Mouse (Mus musculus): ENCODE data around the gene Zbtb7b.
"Not testable (repeated sequence)": the region's sequence is repeated elsewhere in the genome, so short reads cannot be mapped to it uniquely, and the experiment has no call there.

The Zbtb7b gene

DNA sequence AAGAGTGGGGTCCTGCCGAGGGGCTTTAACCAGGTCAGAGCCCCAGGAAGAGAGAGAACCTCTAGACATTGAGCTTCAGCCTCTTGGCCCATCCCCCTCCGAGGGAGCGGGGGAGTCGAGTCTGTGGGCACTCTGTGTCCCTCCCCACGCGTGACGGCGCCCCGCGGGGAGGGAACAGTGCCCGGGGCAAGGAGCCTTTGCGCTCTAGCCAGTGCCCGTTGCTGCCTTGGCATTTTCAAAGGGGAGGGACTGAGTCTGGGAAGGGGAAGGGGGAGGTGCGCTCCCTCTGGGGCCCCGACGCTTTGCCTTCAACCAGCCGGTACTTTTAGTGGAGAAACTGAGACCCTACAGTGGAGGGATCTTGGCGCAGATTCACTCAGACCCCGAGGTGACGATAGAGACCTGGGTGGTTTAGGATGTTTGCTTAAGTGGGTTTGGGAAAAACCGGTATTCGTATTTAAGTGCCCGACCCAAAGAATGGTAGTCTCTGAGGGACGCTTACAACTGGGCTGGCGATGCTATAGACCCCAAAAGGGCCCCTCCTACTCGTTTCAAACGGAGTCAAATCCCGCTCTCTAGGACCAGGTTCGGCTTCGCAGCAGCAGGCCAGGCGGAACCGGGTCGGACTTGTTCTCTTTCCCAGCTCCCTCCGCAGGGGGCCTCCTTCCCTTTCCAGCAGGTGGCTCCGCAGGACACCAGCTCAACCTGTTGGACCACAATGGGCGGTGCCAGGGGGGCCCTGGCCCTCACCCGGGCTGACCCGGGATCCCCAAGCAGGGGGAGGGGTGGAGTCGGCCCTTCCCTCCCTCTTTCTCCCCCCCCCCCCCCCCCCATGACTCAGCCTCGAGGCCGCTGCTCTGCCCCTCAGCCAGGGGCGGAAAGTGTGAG, at the start of gene Zbtb7b:
Gene Zbtb7b, minus strand, starts transcription at position 771 of the 888 bp plus-strand sequence.
- no peak for DNase-seq

DNA sequence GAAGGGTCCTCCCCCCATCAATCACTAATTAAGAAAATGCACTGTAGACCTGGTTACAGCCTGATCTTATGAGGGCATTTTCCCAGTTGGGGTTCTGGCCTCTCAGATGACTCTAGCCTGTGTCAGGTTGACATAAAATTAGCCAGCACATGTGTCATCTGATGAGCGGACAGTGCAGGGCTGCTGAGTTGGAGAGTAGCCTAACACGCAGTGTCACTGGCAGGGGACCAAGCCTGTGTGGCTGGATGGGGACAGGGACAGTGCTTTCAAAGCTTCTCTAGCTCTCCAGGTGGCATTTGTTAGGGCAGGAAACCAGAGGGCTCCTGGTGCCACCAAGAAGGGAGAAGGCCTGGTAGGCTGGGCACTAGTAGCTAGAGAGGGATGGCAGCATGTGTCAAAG, 46.1 kb upstream of the Zbtb7b start:
- DNase-seq: no peak

DNA sequence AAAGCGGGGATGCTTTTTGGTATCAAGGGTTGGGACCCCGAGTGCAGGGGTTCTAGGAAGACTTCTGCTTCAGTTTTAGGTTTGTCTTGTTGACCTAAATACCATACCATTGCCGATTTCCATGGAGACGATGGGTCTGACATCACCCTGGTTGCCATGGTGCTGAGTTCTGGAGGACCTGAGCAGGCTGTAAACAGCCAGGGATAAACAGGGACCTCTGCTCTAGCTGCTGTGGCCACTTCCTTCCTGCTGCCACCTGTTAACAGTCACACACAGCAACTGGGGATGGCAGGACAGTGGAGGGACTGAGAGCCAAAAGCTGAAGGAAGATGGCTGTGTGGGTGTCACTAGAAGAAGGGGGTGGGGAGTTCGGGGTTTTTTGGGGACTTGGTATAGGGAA, 42.7 kb upstream of the Zbtb7b start:
- peak; percentile 26 for DNase-seq

DNA sequence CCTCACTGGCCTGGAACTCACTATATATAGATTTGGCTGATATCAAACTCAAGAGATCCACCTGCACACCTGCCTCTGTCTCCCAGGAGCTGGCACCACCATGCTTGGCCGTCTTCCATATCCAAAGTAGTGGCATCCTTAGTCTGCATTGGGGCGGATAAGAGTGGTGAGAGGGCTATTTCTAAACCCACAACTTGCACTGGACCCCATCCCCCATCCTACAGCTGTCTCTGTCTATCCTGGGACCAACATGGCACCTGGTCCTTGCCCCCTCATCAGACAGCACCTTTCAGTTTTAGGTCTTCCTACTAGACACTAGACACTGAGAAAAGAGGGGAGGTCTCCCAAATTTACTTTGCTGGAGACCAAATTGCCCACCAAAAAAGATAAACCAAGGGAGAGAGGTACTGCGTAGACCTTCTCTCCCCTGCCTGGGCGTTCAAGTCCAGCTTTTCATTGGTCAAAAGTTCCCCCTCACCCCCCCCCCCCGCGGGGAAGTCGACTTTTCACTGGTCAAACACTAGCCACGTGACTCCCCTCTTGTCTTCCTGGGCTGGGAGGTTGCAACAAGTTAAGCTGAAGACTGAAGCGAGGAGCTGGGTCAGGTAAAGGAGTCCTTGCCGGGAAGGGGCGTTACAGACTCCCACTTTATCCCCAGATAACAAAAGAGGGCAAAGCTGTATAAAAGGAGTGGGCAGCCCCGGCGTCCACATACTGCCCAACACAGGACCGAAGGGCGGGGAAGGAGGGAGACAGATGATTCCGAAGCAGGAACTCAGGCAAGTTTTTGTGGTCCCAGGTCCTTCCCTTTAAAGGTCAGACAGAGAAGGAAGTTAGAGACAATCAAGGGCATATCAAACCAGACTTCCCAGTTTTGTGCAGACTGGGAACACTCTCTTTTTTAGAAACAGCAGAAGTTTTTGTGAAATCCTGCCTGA, 41.9 kb upstream of the Zbtb7b start, which contains the start of gene Pbxip1:
Gene Pbxip1, plus strand, starts transcription at position 531 of the 938 bp plus-strand sequence.
- DNase-seq: no peak

DNA sequence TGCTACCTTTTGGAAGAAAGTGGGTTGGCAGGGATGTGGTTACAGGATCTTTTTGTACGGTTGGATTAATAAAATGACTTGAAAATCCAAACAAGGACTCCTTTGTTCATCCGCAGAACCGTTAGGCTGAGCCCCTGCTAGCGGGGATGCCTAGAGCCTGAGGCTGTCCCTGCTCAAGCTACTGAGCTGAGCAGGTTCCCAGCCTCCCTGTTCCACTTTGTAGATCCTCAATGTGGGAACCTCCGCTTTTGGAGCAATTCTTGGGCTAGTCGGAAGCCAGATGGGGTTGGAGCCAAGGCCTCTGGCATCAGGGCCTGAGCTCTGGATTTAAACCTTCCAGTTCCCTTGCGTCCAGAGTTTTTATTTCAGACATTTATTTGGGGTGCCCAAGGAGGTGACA, 40.5 kb upstream of the Zbtb7b start:
- DNase-seq: no peak

DNA sequence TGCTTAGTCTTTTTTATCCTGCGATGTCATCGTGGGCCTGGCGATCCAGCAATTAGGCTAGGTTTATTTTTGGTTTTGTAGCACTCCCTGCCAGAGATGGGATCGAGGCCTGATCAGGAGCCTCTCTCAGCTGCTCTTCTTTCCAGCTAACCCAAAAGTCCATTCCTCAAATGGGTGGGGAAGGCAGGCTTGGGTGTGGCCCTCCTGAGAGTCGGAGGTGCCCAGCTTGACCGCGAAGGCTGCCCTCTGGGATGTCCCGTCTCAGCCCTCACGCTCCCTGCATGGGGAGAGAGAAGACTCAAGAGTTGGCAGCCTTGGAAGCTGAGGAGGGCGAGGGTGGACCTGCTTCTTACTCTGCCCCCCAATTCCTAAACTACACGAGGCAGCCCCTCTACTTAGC, 40.0 kb upstream of the Zbtb7b start:
- no peak for DNase-seq

DNA sequence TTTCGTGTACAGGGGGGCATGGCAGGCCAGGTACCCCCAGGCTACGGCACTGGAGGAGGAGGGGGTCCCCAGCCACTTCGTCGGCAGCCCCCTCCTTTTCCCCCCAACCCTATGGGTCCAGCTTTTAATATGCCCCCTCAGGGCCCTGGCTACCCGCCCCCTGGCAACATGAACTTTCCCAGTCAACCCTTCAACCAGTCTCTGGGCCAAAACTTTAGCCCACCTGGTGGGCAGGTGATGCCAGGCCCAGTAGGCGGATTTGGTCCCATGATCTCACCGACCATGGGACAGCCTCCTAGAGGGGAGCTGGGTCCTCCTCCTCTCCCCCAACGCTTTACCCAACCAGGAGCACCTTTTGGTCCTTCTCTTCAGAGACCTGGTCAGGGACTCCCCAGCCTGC, 38.0 kb upstream of the Zbtb7b start:
- no peak for DNase-seq

DNA sequence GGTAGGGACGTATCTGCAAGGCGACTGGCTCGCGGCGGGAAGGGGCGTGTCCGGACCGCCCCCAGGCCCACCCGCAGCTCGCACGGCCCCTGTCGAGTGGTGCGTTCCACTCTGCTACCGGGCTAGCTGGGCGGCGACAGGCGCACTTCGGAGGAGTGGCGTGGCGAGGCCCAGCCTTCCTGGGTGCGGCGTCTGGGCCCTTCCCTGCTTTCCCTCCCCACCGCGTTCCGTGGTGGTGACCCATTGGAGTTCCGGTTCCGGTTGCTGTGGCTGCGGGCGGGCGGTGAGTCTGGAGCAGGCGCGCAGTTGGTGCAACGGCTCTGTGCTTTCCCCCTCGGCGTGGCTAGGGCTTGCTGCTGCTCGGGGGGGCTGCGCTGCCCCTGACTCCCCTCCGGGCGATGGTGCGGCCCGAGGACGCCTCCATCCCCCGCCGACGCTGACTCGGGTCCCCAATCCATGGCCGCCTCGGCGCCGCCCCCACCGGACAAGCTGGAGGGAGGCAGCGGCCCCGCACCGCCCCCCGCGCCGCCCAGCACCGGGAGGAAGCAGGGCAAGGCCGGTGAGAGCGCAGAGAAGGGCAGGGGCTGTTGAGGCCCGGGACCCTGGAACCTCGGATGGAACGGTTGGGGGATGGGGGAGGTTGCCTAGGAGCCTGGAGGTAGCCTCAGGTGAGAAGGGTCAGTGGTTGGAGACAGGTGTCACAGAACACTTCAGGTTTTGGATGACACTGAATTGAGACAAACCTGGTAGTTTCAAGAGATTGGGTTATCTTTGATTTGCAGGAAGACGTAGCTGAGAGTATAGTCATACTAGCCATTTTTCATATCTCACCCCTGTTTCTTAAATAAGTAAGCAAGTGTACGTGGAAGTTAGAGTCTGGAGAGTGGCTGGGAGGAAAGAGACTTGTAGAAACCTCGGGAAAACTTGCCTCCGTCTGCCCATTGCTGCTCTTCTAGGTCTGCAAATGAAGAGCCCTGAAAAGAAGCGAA, 35.9 kb upstream of the Zbtb7b start, which contains the start of gene Pygo2:
Gene Pygo2, plus strand, starts transcription at position 44 of the 989 bp plus-strand sequence.
- peak; percentile 98 for DNase-seq

DNA sequence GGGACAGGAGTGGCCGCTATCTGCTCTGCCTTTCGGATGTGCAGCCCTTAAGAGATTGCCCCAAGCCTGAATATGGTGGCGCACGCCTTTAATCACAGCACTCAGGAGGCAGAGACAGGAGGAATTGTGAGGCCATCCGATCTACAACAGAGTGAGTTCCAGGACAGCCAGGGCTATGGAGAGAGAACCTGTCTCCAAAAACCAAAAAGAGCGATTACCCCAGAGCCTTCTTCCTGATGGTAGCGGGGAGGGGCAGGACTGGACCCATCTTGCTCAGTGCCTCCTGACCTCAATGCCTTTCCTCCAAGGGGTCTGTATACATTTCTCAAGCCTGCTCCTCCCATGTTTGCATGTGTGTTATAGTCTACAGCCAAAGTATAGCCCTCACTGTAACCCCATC, 34.4 kb upstream of the Zbtb7b start:
- DNase-seq: not testable (repeated sequence)

DNA sequence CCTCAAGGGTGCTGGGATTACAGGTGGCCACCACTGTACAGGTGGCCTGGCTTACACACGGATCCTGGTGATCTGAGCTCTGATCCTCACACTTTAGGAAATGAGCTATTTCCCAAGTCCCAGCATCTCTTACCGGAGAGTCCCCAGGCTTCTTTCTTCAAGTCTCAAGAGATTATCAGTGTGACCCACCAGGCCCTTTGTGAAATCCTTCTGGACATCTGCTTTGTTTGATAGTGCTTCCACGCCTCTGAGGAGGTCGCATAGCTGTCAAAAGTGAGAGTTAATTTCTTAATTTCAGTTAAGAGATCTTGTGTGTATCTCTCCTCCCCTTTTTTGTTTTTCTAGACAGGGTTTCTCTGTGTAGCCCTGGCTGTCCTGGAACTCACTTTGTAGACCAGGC, 31.3 kb upstream of the Zbtb7b start:
- no peak for DNase-seq

DNA sequence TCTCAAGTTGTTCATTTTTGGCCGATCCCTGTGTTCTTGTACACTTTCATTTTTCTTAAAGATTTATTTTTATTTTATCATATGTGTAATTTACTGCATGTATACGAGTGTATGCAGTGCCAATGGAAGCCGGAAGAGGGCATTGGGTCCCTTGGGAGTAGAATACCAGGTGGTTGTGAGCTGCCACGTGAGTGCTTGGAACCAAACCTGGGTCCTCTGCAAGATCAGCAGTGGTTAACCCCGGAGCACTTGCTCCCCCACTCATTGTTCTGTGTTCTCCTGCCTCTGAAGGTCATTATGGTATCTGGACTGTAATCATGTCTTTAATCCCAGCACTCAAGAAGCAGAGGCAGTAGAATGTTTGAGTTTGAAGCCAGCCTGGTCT, 30.6 kb upstream of the Zbtb7b start:
- no peak for DNase-seq

DNA sequence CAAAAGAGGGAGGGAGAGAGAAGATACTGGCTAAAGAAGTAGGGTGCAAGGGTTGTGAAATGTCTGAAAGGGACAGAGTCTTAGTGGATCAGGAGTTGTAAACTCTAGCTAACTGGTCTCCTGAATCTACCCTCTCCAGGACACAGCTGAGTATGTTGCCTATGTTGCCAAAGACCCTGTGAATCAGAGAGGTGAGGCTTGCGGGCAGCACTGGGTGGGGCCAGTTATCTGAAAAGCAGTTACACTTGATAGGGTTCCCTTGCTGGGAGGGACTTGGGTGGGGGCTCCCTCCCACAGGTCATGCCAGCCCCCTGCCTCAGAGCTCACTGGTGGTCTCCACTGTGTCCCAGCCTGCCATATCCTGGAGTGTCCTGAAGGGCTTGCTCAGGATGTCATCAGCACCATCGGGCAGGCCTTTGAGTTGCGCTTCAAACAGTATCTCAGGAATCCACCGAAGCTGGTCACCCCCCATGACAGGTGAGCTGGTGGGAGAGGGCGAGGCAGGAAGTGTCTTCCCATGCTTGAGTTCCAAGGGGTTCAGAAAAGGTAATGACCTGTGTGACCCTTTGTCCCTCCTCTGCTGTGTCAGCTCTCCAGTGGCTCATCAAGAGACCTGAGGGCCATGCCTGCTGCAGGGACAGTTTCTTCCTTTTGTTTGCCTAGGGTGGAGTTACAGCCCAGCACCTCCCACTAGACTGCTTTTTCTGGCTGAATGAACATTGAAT, 30.0 kb upstream of the Zbtb7b start:
- no peak for DNase-seq

DNA sequence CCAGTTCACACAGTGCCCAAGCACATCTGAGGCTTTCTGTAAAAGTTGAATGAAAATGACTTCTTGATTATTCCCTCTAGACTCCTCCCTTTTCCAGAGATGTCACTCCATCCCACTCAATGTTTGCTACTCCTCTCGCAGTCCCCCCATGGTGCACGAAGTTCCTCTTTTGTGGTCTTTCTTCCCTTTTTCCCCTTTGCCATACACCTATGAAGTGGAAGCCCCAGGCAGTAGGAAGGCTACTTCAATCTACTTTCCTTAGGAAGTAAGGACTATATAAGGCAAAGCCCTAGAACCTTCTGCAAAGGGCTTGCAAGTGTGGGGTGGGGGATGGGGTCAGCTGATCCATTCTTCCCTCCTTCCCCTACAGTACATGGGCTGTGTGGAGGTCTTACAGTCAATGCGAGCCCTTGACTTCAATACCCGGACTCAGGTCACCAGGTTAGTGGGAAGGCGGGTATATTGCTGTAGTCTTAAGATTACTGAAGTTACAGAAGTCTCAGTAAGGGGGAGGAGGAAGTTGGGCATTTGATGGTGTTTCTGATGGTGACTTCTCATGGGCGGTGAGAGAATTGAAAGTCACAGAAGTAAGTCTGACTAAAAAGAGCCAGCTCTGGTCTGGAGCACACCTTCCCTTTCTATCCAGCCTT, 28.1 kb upstream of the Zbtb7b start:
- DNase-seq: no peak

DNA sequence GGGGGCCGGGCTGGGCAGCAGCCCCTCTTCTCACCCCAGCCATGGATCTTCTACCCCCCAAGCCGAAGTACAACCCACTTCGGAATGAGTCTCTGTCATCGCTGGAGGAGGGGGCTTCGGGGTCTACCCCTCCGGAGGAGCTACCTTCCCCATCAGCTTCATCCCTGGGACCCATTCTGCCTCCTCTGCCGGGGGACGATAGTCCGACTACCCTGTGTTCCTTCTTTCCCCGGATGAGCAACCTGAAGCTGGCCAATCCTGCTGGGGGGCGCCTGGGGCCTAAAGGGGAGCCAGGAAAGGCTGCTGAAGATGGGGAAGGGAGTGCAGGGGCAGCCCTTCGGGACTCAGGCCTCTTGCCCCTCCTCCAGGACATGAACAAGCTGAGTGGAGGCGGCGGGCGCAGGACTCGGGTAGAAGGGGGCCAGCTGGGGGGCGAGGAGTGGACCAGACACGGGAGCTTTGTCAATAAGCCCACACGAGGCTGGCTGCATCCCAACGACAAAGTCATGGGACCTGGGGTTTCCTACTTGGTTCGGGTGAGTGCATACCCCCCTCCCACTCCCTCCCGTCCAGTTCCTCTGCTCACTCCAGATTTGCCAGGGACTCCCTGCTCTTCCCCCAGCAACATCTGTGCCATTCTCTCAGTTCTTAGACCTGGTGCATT, 27.4 kb upstream of the Zbtb7b start:
- no peak for DNase-seq

DNA sequence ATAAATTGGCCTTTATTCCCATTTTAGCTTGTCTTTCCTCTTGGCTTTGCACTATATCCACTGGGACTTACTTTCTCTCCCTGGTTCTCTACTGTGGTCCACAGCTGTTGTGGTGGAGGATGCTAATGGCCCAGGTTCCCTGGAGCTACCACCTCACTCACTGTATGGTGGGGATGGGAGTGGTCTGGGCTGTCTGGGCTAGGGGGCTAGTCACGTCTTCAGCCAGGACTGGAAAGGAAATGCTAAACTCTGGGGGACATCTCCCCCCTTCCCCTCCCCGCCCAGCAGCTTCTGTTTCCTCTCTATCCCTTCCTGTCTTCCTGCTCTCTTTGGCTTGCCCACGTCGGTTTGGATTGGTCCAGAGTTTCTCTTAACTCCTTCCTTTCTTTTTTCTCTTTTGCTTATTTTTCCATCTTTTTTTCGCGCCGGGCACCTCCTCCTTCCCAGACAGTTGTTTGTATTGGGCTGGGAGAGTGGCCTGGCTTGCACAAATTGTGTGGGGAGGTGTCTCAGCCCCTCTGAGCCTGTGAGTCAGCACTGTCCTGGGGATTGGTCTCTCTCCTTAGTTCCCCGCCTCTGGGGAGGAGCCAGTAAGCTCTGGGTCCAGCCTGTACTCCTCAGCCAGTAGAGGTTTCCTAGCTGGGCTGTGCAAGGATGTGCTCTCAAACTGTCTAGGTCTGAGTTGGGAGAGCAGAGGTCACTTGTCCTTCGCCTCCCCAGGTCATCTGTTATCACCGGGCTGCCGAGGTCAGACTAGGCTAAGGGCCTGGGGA, 26.6 kb upstream of the Zbtb7b start:
- DNase-seq: peak; percentile 65

DNA sequence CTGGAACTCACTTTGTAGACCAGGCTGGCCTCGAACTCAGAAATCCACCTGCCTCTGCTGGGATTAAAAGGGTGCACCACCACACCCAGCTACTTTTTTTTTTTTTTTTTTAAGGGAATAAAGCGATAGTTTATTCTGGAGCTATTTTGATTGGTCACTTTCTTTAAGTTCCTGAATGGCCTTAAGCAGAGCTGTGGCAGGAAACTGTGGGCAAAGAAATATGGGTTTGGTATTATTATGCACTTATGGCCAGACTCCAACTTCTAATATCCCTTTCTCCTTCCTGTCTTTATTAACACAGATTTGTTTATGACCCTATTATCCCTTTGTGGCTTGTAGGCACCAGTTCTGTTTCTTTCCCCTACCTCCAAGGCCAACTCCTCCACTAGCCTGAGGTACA, 25.8 kb upstream of the Zbtb7b start:
- DNase-seq: no peak

DNA sequence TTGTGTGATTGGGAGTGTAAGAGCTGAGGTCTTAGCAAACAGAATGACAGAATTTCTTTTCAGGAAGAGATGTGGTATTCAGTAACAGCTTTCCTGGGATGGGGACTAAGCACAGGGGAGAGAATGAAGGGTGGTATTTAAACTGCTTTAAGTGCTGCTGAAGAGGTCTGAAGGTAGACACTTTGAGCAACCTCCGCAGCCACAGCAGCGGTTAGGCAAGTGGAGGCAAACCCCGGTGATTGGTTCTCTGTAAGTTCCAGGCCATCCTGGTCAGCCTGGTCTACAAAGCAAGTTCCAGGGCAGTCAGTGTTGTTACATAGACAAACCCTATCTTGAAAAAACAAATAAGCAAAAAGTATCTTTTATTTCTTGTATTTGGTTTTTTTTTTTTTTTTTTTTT, 25.4 kb upstream of the Zbtb7b start:
- no peak for DNase-seq

DNA sequence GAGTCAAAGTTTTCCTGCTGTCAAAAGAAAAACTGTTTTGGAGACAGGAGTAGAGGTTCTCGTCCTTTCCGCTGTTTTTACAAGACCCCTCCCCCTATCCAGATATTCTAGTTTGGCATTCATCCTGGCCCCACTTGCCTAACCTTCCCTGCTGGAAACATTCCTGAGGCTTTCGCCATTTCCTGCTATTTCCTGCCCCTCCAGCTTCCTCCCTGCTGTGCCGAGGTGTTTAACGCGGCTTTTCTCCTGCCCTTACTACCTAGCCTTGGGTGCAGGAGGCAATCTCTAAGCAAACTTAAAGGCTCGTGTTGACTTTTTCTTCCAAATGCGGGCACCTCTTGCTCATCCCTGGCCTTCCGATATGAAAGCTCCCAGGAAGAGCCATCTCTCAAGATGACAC, 25.0 kb upstream of the Zbtb7b start:
- DNase-seq: no peak

DNA sequence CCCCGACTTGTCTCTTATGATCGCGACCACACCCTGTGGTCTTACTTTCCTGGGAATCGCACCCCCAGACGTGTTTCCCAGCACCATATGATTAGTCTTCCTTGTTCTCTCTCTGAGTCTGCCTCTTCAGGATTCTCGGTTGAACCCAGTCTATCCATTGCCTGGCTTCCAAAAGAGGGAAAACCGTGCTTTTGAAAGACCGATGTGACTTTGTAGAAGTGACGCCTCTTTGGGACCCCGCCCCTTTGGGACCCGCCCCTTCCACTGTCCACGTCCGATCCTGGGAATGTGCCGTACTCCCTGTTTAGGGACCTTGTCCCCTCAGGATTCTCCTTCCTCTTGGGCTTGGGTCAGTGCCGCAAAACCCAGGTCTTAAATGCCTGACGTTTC, 24.3 kb upstream of the Zbtb7b start:
- DNase-seq: no peak
